Mouse (Mus musculus) ES-Bruce4 (cell line): ENCODE data around the gene Cyp27a1.

Experiments used
- CTCF ChIP-seq: IDR thresholded peaks from one replicate; pipeline ENCODE4 v1.8.1; 2011; ENCODE audit warnings: low read depth, low read length
- EP300 ChIP-seq: IDR thresholded peaks from 2 replicates; pipeline ENCODE4 v1.6.1; 2011; ENCODE audit warnings: low read depth, low read length; ENCODE audit not compliant: insufficient read depth
- POLR2A ChIP-seq: IDR thresholded peaks from one replicate; pipeline ENCODE4 v1.8.1; 2011; ENCODE audit warnings: low read length; ENCODE audit not compliant: insufficient read depth

- no peak for TF ChIP-seq CTCF
- TF ChIP-seq POLR2A: no peak
- no peak for TF ChIP-seq EP300
Measured at GRCm38 (mm10) chr1:74754175-74754785, 40.9 kb downstream of the Cyp27a1 start.
